Mouse (Mus musculus): Measurements from ENCODE around the gene Tcte2. TPM values are rescaled to one million over a fixed set of nuclear protein-coding genes. Genes with fewer than 3 reads are reported as not detected.

Gene Tcte2
- total and polyA plus RNA-seq, 3 experiments: 0.17 TPM; not detected in 2

- Histone ChIP-seq H3K9ac (ENCODE audit: insufficient read depth, low read depth) (no peak overlapping the region), H3K27me3 (replicated peaks) (peaks cover 12% of the 10 kb centered on the region), H3K27ac (ENCODE audit: insufficient read depth, low read depth) (no peak overlapping the region), H3K4me2 (ENCODE audit: insufficient read depth, low read depth, poor library complexity, severe bottlenecking) (no peak overlapping the region), H3K36me3 (replicated peaks in 1 of 2; ENCODE audit: control insufficient read depth in 1 of 2, insufficient read depth in 1 of 2, low read length in 1 of 2) (no peaks in the 10 kb centered on the region), H3K79me2 (replicated peaks; ENCODE audit: control insufficient read depth, extremely low read depth, insufficient read depth, poor library complexity, severe bottlenecking) (no peaks in the 10 kb centered on the region), H3K9me3 (replicated peaks; ENCODE audit: low read length) (peaks cover 4% of the 10 kb centered on the region), H3K4me3 (replicated peaks in 1 of 3; ENCODE audit: low read depth in 2 of 3, low read length in 2 of 3, poor library complexity in 1 of 3) (no peak overlapping the region), H3K4me1 (ENCODE audit: control insufficient read depth in 1 of 2, insufficient read depth in 2 of 2) (no peaks in the 10 kb centered on the region)
- in situ Hi-C loops (cut with MboI; ENCODE audit: low pct_ligation_motif_present, low pct_unique_long_range_greater_than_20kb, low sequenced_read_pairs) (no loop called here), dilution Hi-C loops (cut with MboI; ENCODE audit: extremely low pct_ligation_motif_present, extremely low pct_unique_long_range_greater_than_20kb, low sequenced_read_pairs) (no loop called here)
- TF ChIP-seq POLR2AphosphoS2 (IDR thresholded peaks at IDR 0.05; ENCODE audit: low read depth, low read length): no peak
- TF ChIP-seq SIN3A (IDR thresholded peaks at IDR 0.05; ENCODE audit: low read length): no peak
- no peak for TF ChIP-seq KAT2A (IDR thresholded peaks at IDR 0.05; ENCODE audit: insufficient replicate concordance, low read length)
- no peak for TF ChIP-seq HCFC1 (IDR thresholded peaks at IDR 0.05; ENCODE audit: low read depth, low read length)
- TF ChIP-seq MEF2A (IDR thresholded peaks at IDR 0.05; ENCODE audit: borderline replicate concordance, low read depth, low read length): no peak
- TF ChIP-seq MYC (IDR thresholded peaks at IDR 0.05; ENCODE audit: low read depth, low read length): no peak
- no peak for TF ChIP-seq CHD1 (IDR thresholded peaks at IDR 0.05; ENCODE audit: low read depth, low read length)
- no peak for TF ChIP-seq ZC3H11A (IDR thresholded peaks at IDR 0.05; ENCODE audit: low read depth, low read length)
- no peak for TF ChIP-seq TBP (conservative IDR thresholded peaks at IDR 0.05; ENCODE audit: low read depth, low read length)
- DNase-seq (ENCODE audit: extremely low read depth): no peak
Measured at GRCm38 (mm10) chr17:13753918-13754317, 7.7 kb downstream of the Tcte2 start.

GRCm38 (mm10) chr17:13749027-13749426 lies 12.6 kb downstream of the Tcte2 start:
- no peak overlapping the region for H3K27ac ChIP-seq (ENCODE audit: insufficient read depth, low read depth)
- H3K9ac ChIP-seq (ENCODE audit: insufficient read depth, low read depth): no peak overlapping the region
- peaks cover 3 to 14% of the 10 kb centered on the region in 2 experiments; a peak in 3 of 4 replicates for H3K4me1 ChIP-seq (ENCODE audit: control insufficient read depth in 1 of 2, insufficient read depth in 2 of 2)
- dilution Hi-C loops (cut with MboI; ENCODE audit: extremely low pct_ligation_motif_present, extremely low pct_unique_long_range_greater_than_20kb, low sequenced_read_pairs) (no loop called here), in situ Hi-C loops (cut with MboI; ENCODE audit: low pct_ligation_motif_present, low pct_unique_long_range_greater_than_20kb, low sequenced_read_pairs) (no loop called here)
- no peak for DNase-seq (ENCODE audit: extremely low read depth)
- no peaks in the 10 kb centered on the region for H3K79me2 ChIP-seq (replicated peaks; ENCODE audit: control insufficient read depth, extremely low read depth, insufficient read depth, poor library complexity, severe bottlenecking)
- peaks cover 7% of the 10 kb centered on the region for H3K9me3 ChIP-seq (replicated peaks; ENCODE audit: low read length)
- no peaks in the 10 kb centered on the region for H3K36me3 ChIP-seq (replicated peaks in 1 of 2; ENCODE audit: control insufficient read depth in 1 of 2, insufficient read depth in 1 of 2, low read length in 1 of 2)
- no peak overlapping the region for H3K4me2 ChIP-seq (ENCODE audit: insufficient read depth, low read depth, poor library complexity, severe bottlenecking)
- H3K27me3 ChIP-seq (replicated peaks): peaks cover 24% of the 10 kb centered on the region
- TF ChIP-seq RCOR1 (conservative IDR thresholded peaks at IDR 0.05; ENCODE audit: low read depth, low read length): no peak
- H3K4me3 ChIP-seq (replicated peaks in 1 of 3; ENCODE audit: low read depth in 2 of 3, low read length in 2 of 3, poor library complexity in 1 of 3): no peak overlapping the region

- no peak overlapping the region for H3K4me3 ChIP-seq (replicated peaks in 1 of 3; ENCODE audit: low read depth in 2 of 3, low read length in 2 of 3, poor library complexity in 1 of 3)
Measured at GRCm38 (mm10) chr17:13747681-13748080, 13.9 kb downstream of the Tcte2 start.

More at GRCm38 (mm10) chr17:13747681-13748080, 13.9 kb downstream of the Tcte2 start:
- no peak overlapping the region for H3K4me2 ChIP-seq (ENCODE audit: insufficient read depth, low read depth, poor library complexity, severe bottlenecking)
- peaks cover 7% of the 10 kb centered on the region for H3K9me3 ChIP-seq (replicated peaks; ENCODE audit: low read length)
- in situ Hi-C loops (cut with MboI; ENCODE audit: low pct_ligation_motif_present, low pct_unique_long_range_greater_than_20kb, low sequenced_read_pairs) (no loop called here), dilution Hi-C loops (cut with MboI; ENCODE audit: extremely low pct_ligation_motif_present, extremely low pct_unique_long_range_greater_than_20kb, low sequenced_read_pairs) (no loop called here)
- TF ChIP-seq RAD21 (IDR thresholded peaks at IDR 0.05; ENCODE audit: low read depth, low read length) (no peak), EP300 (IDR thresholded peaks at IDR 0.05; ENCODE audit: low read length) (no peak), ETS1 (conservative IDR thresholded peaks at IDR 0.05; ENCODE audit: low read depth, low read length) (no peak), JUND (conservative IDR thresholded peaks at IDR 0.05; ENCODE audit: low read depth, low read length) (no peak), TBP (conservative IDR thresholded peaks at IDR 0.05; ENCODE audit: low read depth, low read length) (no peak), ZKSCAN1 (IDR thresholded peaks at IDR 0.05; ENCODE audit: borderline replicate concordance, low read depth, low read length) (no peak), IRF4 (IDR thresholded peaks at IDR 0.05; ENCODE audit: low read depth, low read length) (no peak), MAX (IDR thresholded peaks at IDR 0.05; ENCODE audit: low read length) (no peak), PAX5 (IDR thresholded peaks at IDR 0.05; ENCODE audit: low read length) (no peak), NELFE (IDR thresholded peaks at IDR 0.05; ENCODE audit: low read depth, low read length) (no peak), CHD1 (IDR thresholded peaks at IDR 0.05; ENCODE audit: low read depth, low read length) (no peak), ZC3H11A (IDR thresholded peaks at IDR 0.05; ENCODE audit: low read depth, low read length) (no peak), HCFC1 (IDR thresholded peaks at IDR 0.05; ENCODE audit: low read depth, low read length) (no peak), SMC3 (IDR thresholded peaks at IDR 0.05; ENCODE audit: low read depth, low read length) (no peak)
- no peaks in the 10 kb centered on the region for H3K36me3 ChIP-seq (replicated peaks in 1 of 2; ENCODE audit: control insufficient read depth in 1 of 2, insufficient read depth in 1 of 2, low read length in 1 of 2)
- H3K79me2 ChIP-seq (replicated peaks; ENCODE audit: control insufficient read depth, extremely low read depth, insufficient read depth, poor library complexity, severe bottlenecking): no peaks in the 10 kb centered on the region
- peaks cover 35% of the 10 kb centered on the region for H3K27me3 ChIP-seq (replicated peaks)
- H3K9ac ChIP-seq (ENCODE audit: insufficient read depth, low read depth): no peak overlapping the region
- no peak overlapping the region for H3K27ac ChIP-seq (ENCODE audit: insufficient read depth, low read depth)
- no peak for DNase-seq (ENCODE audit: extremely low read depth)
- peaks cover 3 to 14% of the 10 kb centered on the region in 2 experiments; a peak in 3 of 4 replicates for H3K4me1 ChIP-seq (ENCODE audit: control insufficient read depth in 1 of 2, insufficient read depth in 2 of 2)

Measured in CH12.LX (cell line).